Mouse (Mus musculus): ENCODE results near the gene Gabrb1.

Gabrb1 gene

DNA sequence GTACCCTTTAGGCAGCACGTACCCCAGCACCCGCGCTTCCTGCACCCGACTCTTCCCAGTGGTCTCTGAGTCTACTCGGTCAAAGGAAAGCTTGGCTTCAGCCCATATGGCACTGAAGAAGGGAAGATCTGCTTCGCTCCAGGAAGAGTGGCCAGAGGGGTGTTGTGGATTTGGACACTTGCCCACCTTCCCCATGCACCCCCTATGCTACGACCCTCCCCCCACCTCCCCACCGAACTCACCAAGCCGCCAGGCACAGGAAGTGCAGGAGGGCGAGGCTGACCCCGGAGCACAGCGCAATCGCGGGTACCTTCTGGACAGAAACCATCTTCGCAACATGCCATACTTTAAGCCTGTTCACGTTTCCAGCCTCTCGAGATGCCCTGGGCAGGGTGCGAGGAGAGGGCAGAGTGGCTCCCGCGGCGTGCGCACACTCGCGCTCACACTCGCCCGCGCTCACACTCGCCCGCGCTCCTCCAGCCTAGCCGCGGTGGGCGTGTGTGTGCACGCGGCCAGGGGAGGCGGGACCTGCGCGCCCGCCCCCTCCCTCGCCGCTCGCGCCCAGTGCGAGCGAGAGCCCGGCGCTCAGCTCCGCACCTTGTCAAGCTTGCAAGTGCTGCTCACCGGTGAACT, at the start of gene Gabrb1:
Gene Gabrb1, plus strand, starts transcription at position 632 of the 633 bp plus-strand sequence.
- DNase-seq (ENCODE audit: low spot score) = peak; percentile 48

DNA sequence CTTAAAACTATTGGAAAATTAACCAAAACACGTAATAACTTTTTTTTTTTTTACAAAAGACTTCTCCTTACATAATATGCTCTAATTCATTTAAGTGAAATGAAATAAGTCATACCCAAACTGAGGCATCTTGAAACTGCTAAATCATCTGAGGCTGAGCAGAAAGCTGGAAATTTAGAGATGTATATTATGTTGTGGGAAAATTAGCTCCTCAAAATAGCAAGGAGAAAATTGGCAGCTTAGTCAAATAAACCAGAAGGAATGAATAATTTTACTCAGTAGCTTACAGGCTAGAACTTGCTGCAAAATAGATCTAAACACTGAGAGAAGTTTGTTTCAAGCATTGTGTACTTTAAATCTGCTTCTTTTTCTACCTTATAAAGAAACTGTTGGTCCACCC, 49.2 kb upstream of the Gabrb1 start:
- DNase-seq (ENCODE audit: low spot score) = no peak

DNA sequence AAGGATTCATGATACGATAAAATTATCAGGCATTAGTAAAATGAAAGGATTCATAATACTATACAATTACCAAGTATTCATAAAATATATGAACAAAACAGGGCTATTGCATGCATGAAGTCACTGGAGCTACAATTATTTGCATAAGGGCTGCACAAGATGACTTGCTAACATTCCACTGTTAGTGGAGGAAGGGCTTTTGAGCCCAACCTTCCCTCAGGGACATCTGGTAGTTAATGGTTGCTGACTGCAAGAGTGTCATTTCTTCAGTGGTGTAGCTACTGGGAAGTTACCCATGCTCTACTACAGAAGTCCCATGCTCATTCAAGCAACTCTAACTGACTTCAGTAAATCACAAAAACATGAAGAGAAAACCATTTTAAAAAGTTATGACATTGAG, 43.6 kb upstream of the Gabrb1 start:
- no peak for DNase-seq (ENCODE audit: low spot score)

DNA sequence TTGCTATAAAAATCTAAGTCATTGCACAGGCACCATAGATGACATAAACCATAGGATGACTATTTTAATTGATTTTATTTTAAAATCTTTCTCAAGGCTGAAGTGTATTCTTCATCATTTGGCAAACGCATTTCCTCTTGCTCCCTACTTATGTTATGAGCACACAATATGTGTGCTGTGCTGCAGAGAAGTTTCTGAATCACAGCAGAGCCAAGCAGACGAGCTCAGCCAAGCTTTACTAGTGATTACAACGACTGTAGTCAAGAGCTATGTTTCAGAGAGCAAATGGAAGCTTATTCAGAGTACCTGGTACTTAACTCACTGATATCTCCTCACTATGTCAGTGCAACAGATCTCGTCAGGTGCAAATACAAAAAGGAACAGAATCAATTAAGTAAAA, 41.2 kb upstream of the Gabrb1 start:
- DNase-seq (ENCODE audit: low spot score) = no peak

DNA sequence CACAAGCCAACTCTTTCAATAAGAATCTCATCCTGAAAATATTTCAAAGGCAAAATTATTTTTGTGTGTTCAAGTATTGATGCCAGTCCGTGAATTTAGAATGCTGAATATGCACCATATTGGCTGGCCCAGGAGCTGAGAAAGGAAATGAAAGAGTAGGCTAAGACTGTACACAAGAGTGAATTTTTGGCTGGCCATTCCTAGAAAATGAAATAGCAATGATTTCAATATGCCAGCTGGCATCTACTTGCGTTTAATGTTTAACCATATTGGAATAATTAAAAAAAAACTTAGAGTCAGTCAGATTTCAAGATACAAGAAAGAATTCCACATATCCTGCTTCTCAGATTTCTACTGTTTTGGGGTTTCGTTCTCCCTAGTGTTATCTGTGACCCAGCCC, 30.1 kb upstream of the Gabrb1 start:
- no peak for DNase-seq (ENCODE audit: low spot score)

DNA sequence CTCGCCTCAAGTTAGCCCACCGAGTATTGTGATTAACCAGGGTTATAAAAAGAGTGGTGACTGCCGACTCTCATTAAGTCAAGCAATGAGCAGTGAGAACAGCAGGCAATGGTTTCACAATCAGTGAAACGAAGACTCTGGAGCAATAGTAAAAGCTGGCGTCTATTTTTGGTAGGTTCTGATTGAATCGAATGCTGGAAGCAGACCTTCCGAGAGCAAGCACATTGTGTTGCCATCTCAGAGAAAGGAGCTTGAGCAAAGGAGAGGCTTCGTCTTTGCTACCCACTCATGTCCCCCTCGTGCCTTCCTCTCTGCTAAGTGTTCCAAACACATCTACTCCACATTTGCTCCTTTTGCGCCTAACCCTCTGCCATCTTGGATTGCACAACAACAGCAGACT, 18.1 kb upstream of the Gabrb1 start:
- DNase-seq (ENCODE audit: low spot score) = no peak

DNA sequence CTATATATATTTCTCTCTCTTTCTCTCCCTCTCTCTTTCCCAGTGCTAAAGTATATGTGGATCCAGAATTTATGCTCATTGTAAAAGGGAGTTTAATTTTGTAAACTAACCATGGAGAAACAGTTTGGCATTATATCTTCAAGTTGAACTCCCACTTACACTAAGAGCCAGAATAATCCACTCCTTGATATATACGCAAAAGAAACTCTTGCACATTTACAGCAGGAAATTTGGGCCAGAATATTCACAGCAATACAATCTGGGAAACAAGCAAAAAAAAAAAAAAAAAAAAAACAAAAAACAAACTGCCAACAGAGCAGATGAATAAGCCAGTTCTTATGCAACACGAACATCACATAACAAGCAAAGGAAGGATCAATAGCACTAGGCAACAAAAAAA, 9.8 kb upstream of the Gabrb1 start:
- no peak for DNase-seq (ENCODE audit: low spot score)

DNA sequence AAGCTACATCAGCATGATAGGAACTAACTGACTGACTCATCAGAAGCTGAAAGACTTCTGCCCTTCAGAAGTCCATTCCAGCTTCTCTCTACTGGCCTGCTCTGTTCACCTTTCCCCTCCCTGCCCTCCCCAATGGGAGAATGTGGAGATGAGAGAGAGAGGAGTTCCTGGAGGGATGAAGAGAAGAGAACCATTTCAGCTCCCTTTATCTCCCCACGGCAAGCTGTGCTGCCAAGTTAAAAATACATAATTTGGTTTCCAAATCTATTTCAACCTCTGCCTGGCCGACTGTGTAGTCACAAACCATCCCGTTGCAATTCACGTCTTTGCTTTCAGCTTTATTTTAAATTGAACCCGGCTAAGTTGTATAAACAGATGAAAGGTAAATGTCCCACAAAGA, 3.9 kb upstream of the Gabrb1 start:
- DNase-seq (ENCODE audit: low spot score) = no peak

DNA sequence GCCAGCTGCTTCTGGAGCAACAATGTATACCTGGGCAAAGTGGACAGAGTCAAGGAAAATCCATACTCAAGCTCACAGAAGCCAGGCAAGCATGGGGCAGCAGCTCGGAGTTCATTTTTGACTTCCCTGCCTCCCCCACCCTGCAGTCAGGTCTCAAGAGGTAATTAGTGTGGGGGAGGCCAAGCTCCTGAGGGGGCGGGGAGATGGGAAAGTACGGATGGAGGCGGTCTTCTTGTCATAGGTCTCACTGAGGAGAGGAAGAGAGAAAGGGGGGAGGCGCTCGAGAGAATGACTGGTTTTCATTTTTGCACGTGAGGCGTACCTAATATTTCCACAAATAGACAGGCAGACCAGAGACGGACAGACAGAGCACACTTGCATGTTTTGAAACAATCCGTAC, 1.1 kb upstream of the Gabrb1 start:
- no peak for DNase-seq (ENCODE audit: low spot score)

DNA sequence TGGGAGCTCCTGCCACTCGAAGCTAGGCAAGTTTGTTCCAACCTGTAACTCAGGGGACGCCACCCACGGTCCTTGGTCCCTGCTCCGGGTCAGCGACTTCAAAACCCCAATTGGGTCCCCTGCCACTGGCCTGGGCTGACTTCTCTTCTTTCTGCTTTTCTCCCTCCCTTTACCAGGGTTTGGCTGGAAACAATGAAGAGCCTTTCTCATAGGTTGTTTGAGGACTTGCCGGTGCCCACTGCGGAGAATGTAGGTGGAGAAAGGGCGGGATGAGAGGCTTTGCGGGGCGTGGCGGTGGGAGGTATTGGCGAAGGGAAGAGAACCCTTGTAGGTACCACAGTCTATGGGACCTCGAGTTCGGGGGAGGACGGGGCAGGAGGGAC, 193 bp downstream of the Gabrb1 start, which contains the start of gene Gabra4:
Gene Gabra4, minus strand, starts transcription at position 194 of the 383 bp plus-strand sequence.
- peak; percentile 20 for DNase-seq (ENCODE audit: low spot score)

DNA sequence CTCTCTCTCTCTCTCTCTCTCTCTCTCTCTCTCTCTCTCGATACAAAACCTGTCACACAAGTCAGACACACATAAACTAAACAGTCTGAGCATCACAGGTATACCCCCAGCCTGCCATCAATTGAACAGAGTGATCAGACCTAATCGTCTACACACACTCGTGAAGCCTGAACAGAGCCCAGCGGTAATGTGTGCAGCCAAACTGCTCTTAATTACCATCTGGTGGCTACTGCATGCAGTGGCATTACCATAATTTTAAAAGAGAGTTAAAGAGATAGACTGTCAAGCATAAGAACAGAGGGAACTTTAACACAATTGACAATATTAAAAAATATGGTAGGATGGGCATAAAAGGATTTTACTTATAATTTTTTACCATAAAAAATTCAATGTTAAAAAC, 7.7 kb downstream of the Gabrb1 start:
- no peak for DNase-seq (ENCODE audit: low spot score)

DNA sequence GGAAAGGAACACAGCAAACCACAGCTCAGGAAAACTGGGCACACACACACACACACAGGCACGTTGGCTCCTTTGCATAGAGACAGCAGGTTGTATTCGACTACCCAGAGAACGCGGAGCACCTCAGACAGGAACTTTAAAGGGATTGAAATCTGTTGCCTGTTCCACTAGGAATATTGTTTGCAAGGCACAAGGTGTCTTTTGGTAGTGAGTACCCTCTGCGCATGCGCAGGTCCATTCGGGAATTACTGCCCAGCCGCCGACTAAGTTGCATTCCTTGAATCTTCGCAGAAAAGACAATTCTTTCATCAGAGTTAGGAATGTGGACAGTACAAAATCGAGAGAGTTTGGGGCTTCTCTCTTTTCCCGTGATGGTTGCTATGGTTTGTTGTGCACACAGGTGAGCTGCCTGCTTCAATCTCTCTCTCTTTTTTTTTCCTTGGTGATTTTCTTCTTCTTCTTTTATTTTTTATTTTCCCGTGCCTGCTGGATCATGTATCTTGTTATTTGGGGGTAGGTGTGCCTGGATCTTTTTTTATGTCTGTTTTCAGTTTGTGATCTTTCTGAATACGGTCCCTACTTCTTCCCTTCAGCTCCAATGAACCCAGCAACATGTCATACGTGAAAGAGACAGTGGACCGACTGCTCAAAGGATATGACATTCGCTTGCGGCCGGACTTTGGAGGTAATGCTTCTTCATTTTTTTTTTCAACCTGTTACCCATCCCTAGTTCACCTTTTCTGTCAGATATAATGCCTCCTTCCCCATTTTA, 42.0 kb downstream of the Gabrb1 start:
- DNase-seq (ENCODE audit: low spot score) = peak; percentile 76

DNA sequence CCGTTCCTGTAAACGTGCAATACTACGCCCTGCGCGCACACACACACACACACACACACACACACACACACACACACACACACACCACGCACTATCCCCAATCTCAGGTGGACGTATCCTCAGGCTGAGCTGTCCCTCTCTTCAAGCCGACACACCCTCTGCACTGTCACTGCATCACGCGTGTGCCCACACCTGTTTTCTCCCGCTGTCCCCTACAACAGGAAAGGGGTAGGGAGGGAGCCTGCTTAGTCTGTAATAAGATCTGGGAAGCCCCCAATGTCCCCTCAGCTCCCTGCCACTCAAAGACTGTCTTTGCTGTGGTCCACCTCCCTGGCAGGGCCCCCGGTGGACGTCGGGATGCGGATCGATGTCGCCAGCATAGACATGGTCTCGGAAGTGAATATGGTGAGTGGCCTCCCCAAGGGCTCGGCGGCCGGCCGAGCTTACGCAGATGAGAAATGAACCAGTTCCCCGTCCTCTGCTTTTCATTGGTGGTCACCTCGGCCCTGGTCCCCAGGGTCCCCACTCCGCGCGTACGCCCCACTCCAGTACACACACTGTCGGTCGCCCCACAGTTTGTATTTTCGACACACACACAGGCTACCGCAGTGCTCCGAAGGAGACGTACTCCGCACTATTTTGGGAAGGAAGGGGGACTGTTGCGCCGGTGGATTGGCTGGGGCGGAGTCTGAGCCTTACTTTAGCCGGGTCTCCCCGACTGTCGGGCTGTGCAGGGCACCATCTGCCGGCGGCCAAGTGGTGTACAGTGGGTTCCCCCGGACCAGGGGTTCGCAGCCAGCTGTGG, 42.8 kb downstream of the Gabrb1 start:
- peak; percentile 69 for DNase-seq (ENCODE audit: low spot score)

DNA sequence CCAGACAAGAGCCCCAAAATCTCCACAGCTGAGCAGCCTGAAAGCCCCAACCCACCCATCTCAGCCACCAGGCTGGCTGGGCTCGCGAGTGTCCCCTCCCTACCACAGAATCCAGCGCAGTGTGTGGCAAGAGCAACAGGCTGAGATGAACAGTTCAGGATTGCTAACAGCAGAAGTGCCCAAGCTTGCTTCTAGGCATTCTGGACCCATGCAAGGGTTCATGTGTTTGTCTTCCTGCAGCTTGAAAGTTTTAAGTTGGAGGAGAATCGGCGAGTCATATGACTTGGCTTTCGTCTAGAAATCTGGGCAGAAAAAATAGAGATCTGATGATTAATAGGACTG, 43.3 kb downstream of the Gabrb1 start:
- DNase-seq (ENCODE audit: low spot score) = no peak

DNA sequence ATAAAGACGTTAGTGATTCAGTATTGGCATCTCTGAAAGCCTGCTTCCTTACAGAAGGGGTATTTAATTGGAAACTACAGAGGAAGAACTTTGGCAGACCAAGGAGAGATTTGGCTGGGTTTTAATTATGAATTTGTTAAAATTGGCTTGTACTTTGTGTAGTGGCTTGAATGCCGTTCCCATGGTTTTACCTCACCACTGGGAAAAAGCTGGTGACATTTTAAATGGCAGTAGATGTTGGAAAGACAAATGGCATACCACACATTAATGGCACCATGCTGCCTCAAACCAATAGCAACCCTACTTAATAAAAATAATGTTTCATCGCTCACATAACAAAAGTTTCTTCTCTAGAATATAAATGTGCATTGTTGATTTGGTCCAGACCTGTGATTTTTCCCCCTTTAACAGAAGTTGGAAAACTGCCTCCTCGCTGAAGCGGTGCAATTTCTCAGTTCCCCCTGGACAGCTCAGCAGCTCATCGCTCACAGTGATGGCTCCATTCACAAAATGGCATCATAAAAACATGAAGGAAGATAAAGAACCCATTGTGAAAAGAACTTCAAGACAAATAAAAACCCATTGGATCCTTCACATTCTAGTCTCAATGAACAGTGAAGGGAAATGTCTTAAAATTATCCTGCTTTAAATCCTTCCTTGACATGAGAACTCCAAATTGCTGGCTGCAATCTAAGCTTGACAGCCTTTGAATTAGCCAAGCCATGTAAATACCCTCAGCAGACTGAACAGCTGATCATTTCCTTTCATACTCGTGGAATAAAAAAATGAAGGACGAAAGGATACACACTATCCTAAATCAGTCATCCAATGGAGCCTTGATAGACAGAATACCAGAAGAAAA, 75.2 kb downstream of the Gabrb1 start:
- no peak for DNase-seq (ENCODE audit: low spot score)

DNA sequence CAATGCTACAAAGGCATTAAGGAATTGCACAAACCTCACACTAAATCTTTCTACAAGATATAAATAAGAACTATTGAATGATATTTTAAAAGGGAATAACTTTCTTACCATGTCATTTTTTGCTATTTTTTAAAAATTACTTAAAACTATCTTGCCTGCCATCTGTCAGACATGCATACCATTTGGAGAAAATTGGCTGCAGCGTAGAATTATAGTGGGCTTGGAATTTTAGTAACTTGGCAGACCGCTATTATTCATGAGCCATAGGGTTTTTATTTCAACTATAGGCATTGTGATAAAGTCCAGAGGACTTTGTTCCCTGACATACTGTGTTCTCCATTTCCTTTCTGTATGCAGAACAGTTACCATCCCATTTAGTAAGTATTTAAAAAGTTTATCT, 89.5 kb downstream of the Gabrb1 start:
- no peak for DNase-seq (ENCODE audit: low spot score)

DNA sequence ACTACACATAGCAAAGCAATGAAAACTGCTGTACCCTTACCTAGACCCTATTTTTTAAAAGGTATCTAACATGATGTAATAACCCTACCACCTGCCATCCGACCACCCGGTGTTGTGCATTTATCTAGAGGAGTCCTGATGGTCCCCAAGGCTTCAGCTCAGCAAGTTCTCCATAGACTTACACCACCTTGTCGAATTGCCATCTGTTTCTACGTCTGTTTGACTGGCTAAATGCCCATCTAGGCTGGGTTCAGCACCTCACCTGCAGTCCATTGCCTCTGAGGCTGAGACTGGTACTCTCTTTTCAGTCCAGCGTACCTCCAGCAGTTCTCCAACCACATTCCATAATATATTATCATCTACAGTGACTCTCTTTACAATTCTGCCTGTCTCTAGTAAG, 96.1 kb downstream of the Gabrb1 start:
- no peak for DNase-seq (ENCODE audit: low spot score)

DNA sequence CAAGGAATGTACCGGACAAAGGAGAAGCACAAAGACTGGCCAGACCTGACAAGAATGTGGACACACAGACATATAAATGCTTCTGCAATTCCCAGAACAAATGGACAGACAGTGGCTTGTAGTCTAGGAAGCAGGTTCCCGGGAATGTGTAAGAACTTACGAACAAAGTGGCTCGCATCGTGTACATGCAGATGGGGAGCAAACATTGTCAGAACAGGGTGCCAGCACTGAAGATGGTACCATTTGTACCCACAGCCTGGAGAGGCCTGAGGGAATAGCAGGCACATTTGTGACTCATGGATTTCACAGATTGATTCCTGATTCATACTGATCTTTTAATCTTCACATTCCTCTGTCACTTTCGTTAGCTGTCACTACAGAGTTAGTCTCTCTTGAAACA, 103.2 kb downstream of the Gabrb1 start:
- DNase-seq (ENCODE audit: low spot score) = no peak

DNA sequence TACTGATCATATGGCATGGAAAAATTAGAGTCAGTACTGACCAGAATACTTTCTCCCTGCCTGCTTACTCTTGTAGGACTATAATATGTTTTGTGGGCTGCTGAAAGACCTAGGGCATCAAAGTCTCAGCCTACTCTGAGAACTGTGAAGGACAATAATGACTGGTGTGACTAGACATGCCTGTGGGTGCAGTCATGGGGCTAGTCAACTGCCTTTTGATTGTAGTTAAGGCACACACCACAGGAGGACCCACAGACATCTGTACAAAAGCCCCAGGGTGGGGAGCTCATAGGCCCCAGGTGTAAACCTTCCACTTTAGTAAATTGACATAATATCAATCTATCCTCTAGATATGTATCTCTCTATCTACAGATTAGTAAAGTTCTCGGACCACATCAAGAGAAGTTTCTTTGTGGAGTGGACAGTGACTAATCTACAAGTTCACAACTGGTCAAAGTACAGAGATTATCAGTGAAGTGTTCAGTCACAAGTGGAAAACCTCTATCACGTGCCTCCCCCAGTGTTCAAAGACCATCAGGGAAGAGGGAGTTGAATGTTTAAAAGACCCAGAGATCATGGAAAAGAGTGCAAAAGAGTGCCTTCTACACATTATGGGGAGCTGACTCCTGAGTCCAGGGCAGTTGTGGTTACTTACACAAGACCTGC, 123.7 kb downstream of the Gabrb1 start:
- no peak for DNase-seq (ENCODE audit: low spot score)

DNA sequence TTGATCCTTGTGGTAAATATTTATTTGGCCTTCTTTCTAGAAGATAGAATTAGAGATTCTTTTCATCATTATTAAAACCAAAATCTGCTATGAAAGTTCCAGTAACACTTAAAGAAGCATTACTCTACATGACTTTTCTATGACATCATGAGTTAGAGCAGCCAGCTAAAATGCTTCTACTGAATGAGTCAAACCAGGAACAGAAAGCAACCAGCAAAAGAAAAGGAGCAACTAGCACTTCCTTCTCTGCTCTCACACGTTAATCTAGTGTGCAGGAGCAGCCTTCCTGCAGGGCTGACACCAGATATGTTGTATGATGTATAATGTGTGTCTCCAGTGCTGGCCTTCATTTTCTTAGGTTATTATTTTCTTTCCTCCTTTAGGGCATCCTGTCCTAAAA, 164.9 kb downstream of the Gabrb1 start:
- DNase-seq (ENCODE audit: low spot score) = no peak

DNA sequence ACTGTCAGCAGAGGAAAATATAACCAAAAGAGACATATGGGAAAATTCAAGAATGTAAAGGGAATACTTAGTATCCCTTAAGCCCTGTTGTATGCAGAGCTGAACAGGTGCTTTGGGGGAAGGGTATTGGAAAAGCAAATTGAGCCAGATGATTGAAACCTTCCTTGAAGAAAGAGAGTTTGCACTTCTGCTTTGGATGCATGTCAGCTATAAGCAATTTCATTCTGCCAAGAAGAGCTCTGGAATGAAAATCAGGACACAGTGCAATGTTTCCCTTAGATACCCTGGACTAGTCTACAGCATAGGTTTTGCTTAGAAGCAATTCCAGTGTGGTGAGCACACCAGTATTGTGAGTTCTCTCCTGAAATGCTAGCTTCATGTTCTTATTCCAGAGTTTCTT, 170.4 kb downstream of the Gabrb1 start:
- DNase-seq (ENCODE audit: low spot score) = no peak

DNA sequence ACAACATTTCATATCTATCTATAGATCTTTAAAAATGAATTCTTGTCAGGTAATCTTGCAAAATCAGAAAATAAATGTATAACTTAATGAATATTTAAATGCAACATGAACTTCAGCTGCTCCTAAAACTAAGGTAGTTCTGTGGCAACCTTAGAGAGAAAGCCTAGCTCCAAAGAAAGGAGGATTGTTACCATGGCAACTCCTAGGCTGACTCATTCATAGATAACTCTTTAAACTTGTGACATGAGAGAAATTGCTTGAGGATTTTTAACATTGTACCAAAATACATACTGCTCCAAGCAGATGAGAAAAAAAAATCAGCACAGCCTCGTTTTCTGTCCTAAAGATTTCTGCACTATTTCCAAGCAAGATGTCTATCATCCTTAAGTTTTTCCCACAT, 171.1 kb downstream of the Gabrb1 start:
- DNase-seq (ENCODE audit: low spot score) = no peak

All from embryo, embryonic 10 days (tissue).